Mouse (Mus musculus) layer of hippocampus, adult 8-10 months (tissue): Measurements from ENCODE around the gene Gk5. TPM values are rescaled to one million over a fixed set of nuclear protein-coding genes. Genes with fewer than 3 reads are reported as not detected.

ENCODE experiments used
- DNase-seq, 2 experiments: peaks; one replicate each; pipeline ENCODE4 v3.0.0; 2022; ENCODE audit warnings: low spot score in 2 of 2
- total RNA-seq, 4 experiments: library from RNA; stranded (reverse); gene quantifications; 2 replicates each; pipeline ENCODE4 v1.2.4; 2022

The Gk5 gene
- total RNA-seq, 4 experiments from 2014 or later: 5.2 to 6.9 (median 5.5) TPM

GRCm38 (mm10) chr9:96220419-96220818 lies 101.3 kb downstream of the Gk5 start:
- DNase-seq: no peak

- DNase-seq: no peak
These were observed 104.1 kb downstream of the Gk5 start for GRCm38 (mm10) chr9:96223302-96223701.

GRCm38 (mm10) chr9:96228285-96228684 lies 109.1 kb downstream of the Gk5 start:
- DNase-seq: no peak

- no peak for DNase-seq
These were observed 111.1 kb downstream of the Gk5 start for GRCm38 (mm10) chr9:96230271-96230670.

Other genes starting within 250 kb of the Gk5 start
- gene Xrn1, start 164.6 kb upstream of the Gk5 start, total RNA-seq: 10 to 100 TPM; 26.5 to 32.5 (median 31.9) TPM
- gene Tfdp2, start 76.9 kb downstream of the Gk5 start, total RNA-seq: 10 to 100 TPM; 39.6 to 45.8 (median 43.2) TPM
- 100 to 1,000 TPM in 2 of 4 experiments, 10 to 100 TPM in 2; 95.9 to 111 (median 103) TPM for gene Atp1b3, start 245.1 kb downstream of the Gk5 start, total RNA-seq